Mouse (Mus musculus): ENCODE measurements at regions not wholly inside any gene's neighbourhood (a gene's known extent, or its start where the extent isn't known, plus 50 kb on each side); places are given as distances from the start of the nearest gene placed in this dataset.

- TF ChIP-seq CTCF (IDR thresholded peaks at IDR 0.05; ENCODE audit: low read depth, low read length) (no peak), POLR2A (IDR thresholded peaks at IDR 0.05; ENCODE audit: borderline replicate concordance, low read depth, low read length) (no peak)
These were observed 159.8 kb upstream of the Rasgrp1 start for GRCm38 (mm10) chr2:117502611-117503010.
